Mouse (Mus musculus) heart, postnatal 25 days (tissue): ENCODE data around the gene Gm21394. TPM values are rescaled to one million over a fixed set of nuclear protein-coding genes. Genes with fewer than 3 reads are reported as not detected.
"Not testable (repeated sequence)": the region's sequence is repeated elsewhere in the genome, so short reads cannot be mapped to it uniquely, and the experiment has no call there.

Experiments
- DNase-seq: peaks from one replicate; pipeline ENCODE4 v3.0.0; 2022; ENCODE audit warnings: low spot score
- intact Hi-C: fragments of 180-260 bp; cut with DNase I; formaldehyde crosslinking; loops from one replicate; pipeline ENCODE4 v1.15.1; 2025
- total RNA-seq, 2 experiments: library from RNA; stranded (reverse); gene quantifications; 2 replicates each; pipeline ENCODE4 v1.2.3; 2021

The Gm21394 gene
- not detected for total RNA-seq

- DNase-seq, intact Hi-C loops: not testable (repeated sequence)
Observed at GRCm38 (mm10) chrY:84564807-84565206, at the start of gene Gm21394. TSS of gene Gm21394 (minus strand) at chrY:84564907.

Other genes with a start within 250 kb of the Gm21394 start
- gene Gm21409, start 181.8 kb upstream of the Gm21394 start, total RNA-seq: not detected